Mouse (Mus musculus) testis, adult 10 weeks (tissue): ENCODE results near the gene Pdrg1. TPM values are rescaled to one million over a fixed set of nuclear protein-coding genes. Genes with fewer than 3 reads are reported as not detected.

Experiments
- polyA plus RNA-seq: library from polyadenylated mRNA; stranded (reverse); fragments of 350-450 nt; fragmentation: Illumina TruSeq; extraction: RNeasy Lipid Tissue Mini Kit (QIAGEN cat#74804); gene quantifications from one replicate; pipeline ENCODE4 v1.2.3, GENCODE M21; 2014; ENCODE audit warnings: low read depth, low replicate concordance

Pdrg1 gene
- polyA plus RNA-seq: 24.4 TPM

GRCm38 (mm10) chr2:153014758-153015593 lies at the start of gene Pdrg1:
Gene Pdrg1, minus strand, starts transcription at chr2:153015427.

GRCm38 (mm10) chr2:153031126-153032082 lies 16.2 kb upstream of the Pdrg1 start, which contains the start of gene Xkr7:
Gene Xkr7, plus strand, starts transcription at chr2:153031852.

GRCm38 (mm10) chr2:152962091-152962793 lies 53.0 kb downstream of the Pdrg1 start, which contains the start of gene Ttll9:
Gene Ttll9, plus strand, starts transcription at chr2:152962485.

Other genes with a start within 250 kb of the Pdrg1 start
- 42.9 TPM for gene Bcl2l1, start 183.7 kb downstream of the Pdrg1 start, polyA plus RNA-seq
- 63.4 TPM for gene Tpx2, start 167.5 kb downstream of the Pdrg1 start, polyA plus RNA-seq
- not detected for gene Mylk2, start 104.1 kb downstream of the Pdrg1 start, polyA plus RNA-seq
- gene Foxs1, start 82.2 kb downstream of the Pdrg1 start, polyA plus RNA-seq: not detected
- gene Dusp15, start 63.7 kb downstream of the Pdrg1 start, polyA plus RNA-seq: 77.7 TPM
- gene Ttll9, start 52.9 kb downstream of the Pdrg1 start, polyA plus RNA-seq: 20.4 TPM
- not detected for gene Xkr7, start 16.4 kb upstream of the Pdrg1 start, polyA plus RNA-seq
- gene Ccm2l, start 50.5 kb upstream of the Pdrg1 start, polyA plus RNA-seq: 0.15 TPM
- gene Hck, start 93.0 kb upstream of the Pdrg1 start, polyA plus RNA-seq: not detected
- 22.3 TPM for gene Tm9sf4, start 145.9 kb upstream of the Pdrg1 start, polyA plus RNA-seq
- gene Tspyl3, start 210.0 kb upstream of the Pdrg1 start, polyA plus RNA-seq: 0.27 TPM
- gene Plagl2, start 226.0 kb upstream of the Pdrg1 start, polyA plus RNA-seq: 9.0 TPM
- gene Pofut1, start 226.1 kb upstream of the Pdrg1 start, polyA plus RNA-seq: 4.8 TPM